Mouse (Mus musculus): Measurements from ENCODE around the gene Nfatc2.

Nfatc2 gene

DNA sequence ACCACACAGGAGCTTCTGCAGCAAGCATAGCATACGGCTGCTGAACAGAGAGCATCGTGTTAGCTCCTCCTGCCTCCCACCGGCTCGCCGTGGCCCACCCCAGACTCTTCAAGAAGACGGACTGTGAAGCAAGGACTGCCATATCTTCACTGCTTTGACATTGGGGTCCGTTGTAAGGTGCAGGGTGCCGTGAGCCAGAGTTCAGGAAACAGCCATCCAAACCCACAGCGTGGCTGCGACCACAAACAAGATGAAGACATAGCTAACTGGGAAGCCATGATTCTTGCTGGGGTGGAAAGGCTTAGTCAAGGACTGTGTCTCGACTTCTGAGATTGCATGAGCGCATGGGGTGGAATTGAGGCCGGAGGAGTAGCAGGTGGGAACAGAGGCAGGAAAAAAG is 111.5 kb downstream of the Nfatc2 start:
- no peak for DNase-seq (ENCODE audit: low spot score in 2 of 2)

DNA sequence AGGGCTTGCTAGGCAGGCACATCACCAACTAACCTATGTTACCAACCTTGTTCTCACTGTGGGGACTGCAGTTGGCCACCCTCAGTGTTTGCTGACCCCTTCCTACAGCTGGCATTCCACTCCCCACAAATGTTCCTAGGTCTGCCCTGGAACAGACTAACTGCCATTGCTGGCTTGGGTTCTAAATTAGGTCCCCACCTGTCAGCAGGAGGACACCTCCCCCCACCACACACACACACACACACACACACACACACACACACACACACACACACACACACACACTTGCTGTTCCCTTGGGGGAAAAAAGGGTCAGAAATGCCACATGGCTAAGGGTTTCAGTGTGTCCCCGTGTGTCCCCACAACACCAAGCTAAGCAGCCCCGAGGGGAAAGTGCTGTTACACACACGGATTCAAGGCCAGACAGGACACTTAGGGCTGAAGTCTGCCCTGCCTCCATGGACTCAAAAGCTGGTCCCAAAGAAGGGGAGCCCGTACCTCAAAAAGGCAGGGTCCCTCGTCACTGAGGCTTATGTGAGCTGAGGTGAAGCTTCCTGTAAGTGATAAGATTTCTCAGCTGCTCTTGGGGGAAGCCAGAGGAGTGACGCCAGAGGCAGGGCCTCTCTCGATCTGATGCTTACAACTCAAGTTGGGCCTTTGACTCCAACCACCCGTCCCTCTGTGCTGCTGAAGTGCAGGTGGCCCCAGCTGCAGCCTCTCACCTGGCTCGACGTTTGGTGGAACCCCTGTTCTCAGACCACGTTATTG is 113.1 kb downstream of the Nfatc2 start:
- DNase-seq (ENCODE audit: low spot score in 2 of 2) = no peak

DNA sequence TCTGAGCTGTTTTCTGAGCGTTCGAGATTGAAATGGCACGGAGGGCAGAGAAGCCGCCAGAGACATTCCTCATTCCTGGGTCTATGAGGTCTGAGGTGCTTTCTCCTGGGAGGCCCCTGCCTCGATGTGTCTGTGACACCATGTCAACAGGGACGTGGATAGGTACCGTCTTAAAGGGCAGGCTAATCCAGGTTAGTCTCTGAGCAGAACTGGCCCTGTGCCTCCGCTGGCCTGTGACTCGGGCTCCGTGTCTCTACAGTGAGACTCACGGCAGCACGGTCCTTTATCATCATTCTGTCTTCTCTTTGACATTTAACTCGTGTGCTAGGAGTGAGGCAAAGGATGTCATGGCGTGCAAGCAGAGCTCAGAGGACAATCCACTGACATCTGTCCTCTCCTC is 120.3 kb downstream of the Nfatc2 start:
- DNase-seq (ENCODE audit: low spot score in 2 of 2) = no peak

DNA sequence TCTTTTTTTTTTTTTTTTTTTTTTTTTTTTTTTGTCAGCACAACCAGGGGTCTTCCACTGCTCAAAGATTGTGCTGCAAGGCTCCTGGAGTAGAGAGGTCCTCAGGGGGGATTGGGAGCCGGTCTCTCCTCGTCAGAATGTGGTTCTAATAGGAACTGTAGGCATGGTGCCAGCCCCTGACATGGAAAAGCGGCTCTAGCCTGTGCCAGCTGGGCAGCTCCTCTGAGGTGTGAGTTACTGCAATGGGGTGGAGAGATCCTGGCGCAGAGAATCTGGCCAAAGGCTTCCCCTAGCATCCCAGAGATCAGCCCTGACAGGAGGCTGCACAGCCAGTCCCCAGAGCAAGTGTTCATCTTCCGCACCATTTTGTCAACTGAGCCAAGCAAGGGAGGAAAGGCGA is 120.8 kb downstream of the Nfatc2 start:
- no peak for DNase-seq (ENCODE audit: low spot score in 2 of 2)

DNA sequence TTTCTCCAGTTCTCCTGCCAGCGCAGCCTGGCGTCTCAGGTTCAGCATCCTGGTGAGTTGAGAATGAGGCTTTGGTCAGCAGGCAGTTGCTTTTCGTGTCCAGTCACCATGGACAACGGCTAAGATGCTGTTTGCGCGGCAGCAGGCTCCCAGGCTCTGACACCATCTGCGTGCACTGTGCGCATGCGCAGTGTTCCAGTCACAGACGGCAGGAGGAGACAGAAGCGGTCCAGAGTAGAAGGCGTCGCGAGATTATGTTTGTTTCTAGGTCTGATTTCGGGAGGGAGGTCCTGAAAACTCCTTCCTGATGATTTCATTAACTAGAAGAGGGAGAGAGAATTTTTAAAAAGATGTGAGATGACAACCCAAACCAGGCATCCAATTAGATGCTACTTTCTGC is 121.5 kb downstream of the Nfatc2 start:
- DNase-seq (ENCODE audit: low spot score in 2 of 2) = no peak

DNA sequence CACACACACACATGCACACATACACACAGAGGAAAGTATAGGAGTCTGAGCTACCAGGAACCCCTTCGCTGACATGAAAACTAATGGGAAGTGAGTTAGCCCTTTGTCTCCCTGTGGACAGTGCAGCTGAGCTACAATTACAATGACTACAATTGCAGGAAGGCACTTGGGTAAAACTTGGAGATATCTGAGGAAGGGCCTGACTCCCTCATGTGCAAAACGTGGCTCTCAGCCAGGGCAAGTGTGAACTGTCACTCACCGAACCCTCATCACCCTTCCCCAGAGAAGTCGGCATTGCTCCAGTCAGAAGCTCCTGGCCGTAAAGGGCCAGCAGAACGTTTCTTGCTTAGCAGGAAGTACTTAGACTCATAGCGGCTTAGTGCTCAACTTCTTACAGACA is 123.0 kb downstream of the Nfatc2 start:
- no peak for DNase-seq (ENCODE audit: low spot score in 2 of 2)

DNA sequence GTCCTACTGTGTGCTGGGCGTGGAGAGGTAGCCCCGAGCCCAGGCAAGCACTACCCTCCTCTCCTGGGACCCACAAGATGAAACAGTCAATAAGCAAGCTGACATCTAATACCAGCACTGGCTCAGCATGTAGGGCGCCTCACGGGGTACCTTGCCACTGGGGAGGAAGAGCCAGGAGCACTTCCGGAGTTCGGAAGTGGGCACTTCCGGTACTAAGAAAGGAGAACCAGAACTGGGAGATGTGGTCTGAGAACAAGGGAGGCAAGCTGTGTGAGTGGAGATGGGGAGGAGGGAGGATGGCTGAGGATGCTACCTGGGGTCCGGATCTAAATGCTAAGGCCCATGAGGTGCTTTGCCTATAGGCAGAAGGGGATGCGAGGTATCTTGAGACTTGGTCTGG is 128.0 kb downstream of the Nfatc2 start:
- DNase-seq (ENCODE audit: low spot score in 2 of 2) = no peak

DNA sequence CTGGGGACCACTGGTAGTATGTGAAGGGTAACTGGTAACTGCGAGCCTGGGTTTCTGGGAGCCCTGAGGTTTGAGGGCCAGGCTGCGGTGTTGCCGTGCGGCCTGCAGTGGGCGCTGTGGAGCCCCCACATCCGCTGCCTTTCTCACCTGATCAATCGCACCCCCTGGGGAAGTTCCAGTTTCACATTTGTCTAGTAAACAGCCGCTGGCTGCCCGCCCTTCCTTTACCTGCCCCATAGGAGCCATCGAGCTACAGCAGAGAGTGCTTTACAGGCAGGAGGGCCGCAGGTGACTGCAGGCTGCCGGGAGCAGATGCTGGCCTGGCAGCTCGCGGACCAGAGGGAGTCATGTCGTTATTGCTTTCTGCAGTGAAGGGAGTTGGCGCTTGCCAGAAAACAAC is 128.6 kb downstream of the Nfatc2 start:
- peak; percentile 71 to 86 for DNase-seq (ENCODE audit: low spot score in 2 of 2)

DNA sequence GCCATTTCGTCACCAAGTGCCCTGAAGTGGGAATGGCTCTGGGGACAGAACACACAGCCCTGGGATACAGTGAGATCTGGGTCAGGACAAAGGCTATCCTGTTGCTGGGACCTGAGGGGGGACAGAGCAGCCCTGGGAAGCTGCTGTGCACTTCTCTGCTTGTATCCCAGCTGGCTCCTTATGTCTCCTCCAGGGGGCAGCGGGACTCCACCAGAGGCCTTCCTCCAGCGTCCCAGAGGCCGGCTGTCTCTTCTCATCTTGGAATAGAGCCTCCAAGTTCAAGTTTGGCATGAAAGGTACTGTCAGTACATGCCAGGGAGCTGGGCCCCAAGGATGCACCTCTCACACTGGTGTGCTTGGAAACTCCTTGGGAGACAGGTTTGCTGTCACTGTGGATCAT is 132.4 kb downstream of the Nfatc2 start:
- peak; percentile 36 to 71 for DNase-seq (ENCODE audit: low spot score in 2 of 2)

DNA sequence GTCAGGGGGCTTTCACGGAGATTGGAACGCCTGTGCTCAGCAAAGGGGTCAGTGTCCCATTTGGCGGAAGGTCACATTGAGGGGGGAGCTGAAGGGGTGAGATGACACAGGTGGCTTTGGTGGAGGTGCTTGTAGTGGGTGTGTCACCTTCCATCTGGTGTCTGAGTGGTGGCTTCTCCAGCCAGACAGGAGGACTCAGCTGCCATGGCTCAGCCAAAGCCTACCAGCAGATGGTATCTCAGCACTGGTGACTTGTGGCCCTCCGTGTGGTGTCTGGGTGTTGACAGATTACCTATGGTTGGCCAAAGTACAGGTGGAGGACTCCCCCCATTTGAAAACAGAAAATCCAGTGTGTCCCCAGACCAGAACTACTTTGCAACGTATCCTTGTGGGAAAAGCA is 134.3 kb downstream of the Nfatc2 start:
- no peak for DNase-seq (ENCODE audit: low spot score in 2 of 2)

DNA sequence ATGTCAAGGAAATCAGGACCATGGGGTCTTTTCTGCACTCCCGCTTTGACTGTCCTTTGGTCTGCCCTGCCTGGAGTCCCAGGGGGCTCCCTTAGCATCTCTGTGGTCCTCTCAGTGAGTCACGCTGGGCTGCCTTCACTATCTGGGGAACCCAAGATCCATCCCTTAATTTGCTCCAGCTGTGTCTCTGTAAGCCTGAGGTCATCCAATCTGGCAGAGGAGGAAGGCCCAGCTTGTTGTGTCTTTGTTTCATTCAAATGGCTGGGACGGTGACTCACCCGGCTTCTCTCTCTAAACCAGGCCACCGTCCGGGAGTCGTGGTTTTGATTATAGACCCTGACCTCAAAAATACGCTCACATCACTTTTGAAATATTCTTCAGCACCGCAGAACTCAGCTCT is 135.4 kb downstream of the Nfatc2 start:
- no peak for DNase-seq (ENCODE audit: low spot score in 2 of 2)

DNA sequence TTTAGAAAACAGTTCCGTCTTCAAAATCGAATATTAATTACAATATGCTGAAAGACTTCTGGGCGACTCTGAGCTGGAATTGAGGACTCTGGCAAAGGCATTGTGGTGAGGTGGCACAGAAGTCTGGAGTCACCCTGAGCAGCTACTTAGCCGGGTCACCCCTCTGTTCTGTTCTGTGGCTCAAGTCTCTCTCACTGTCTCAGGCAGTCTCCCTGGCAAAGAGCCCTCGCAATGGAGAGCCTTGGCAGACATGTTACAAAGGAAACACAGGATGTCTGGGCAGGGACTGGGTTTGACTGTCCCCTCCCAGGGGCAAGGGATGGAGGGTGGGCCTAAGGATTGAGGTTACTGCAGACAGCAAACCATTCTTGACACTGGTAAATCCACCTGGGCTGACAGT is 135.8 kb downstream of the Nfatc2 start:
- DNase-seq (ENCODE audit: low spot score in 2 of 2) = no peak

DNA sequence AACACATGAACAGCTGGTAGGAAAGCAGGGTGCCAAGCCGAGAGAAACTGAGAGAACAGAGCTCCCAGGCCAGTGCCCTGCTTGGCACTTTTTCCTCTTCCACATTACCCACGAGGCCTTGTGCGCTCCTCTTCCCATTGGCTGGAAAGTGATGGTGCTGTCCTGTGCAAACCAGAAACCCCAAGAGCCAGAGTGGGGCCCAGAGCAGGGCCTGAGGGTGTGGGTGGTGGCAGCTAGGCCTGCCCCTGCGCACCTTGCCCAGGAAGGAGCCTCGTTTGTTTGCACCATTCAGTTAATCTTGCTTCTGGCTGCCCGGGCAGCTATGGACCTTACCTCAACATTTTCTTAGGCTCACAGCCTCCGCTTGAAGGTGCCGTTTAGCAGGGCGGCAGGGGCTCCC is 139.6 kb downstream of the Nfatc2 start:
- no peak for DNase-seq (ENCODE audit: low spot score in 2 of 2)

DNA sequence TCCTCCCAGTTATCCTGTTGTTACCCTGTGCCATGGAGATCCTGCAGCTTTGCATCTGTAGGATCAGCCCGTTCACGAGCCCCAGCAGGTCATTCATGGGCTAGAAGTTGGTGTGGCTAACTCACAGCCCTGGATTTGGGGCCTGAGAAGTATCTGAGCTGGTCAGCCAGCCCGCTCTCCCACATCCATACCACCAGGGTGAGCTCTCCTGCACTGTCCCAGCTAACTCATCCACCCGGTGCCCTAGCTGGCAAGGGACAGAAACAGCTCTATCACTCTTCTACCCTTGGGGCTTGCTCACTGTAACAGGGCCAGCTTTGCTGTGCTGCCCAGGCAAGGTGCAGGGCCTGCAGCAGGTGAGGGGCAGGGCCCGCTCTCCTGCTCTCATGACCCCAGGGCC is 141.8 kb downstream of the Nfatc2 start:
- no peak for DNase-seq (ENCODE audit: low spot score in 2 of 2)

DNA sequence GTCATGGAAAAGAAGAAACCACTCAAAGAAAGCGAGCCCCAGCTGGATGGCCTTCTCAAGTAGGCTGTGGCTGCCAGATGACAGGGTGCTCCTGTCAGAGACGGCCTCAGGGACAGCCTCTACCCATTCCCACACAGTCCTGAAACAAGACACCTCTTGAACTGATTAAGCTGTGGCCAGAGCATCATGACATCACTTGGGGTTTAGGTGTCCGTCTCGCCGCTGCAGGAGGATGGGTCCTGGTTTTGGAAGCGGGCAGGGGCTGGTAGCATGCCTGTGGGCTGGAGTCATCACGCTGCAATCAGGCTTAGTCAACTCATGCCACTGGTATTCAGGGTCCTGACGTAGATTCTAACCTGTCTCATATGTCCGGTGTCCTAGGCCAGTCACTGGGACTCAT is 142.9 kb downstream of the Nfatc2 start:
- DNase-seq (ENCODE audit: low spot score in 2 of 2) = no peak

DNA sequence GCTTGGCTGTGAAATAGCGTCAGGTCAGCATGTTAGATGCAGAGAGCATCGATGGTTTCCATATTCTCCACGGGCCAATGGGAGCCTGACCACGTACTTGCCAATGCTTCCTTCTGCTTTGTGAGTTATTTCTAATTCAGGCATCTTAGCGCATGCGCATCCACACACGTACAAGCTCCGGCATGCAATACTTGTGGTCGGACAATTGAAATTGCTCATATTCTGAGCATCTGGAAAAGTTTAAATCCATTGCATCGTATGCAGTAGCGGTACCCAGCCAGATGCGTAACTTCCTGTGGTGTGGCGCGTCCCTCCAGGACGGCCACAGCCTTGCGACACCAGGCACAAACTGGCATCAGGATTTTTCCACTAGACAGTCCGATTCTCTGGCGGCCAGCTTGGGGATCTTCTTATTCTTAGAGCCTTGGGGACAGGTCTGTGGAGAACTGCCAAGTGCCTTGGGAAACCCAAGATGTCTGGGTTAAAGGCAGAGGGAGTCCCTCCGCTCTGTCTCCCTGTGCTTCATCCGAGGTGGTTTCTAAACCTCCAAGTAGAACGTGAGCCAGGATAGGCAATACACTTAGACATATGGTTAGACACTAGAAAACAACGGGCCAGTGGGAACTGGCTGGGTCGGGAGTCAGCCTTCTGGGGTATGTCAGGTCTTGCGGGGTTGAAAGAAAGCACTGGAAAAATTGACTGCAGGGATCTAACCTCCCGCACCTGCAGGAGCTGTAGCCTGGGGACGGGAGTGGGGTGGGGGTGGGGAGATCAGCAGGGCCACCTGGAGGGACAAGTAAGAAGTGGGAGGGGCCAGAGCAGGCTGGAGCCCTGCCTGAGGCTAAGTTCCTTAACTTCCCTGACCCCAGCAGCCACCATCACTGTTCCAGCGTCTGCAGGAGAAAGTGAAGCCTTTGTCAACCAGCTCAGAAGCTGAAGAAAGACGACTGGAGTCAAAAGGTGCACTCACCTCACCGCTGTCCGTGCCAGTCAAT is 149.4 kb downstream of the Nfatc2 start:
- no peak for DNase-seq (ENCODE audit: low spot score in 2 of 2)

DNA sequence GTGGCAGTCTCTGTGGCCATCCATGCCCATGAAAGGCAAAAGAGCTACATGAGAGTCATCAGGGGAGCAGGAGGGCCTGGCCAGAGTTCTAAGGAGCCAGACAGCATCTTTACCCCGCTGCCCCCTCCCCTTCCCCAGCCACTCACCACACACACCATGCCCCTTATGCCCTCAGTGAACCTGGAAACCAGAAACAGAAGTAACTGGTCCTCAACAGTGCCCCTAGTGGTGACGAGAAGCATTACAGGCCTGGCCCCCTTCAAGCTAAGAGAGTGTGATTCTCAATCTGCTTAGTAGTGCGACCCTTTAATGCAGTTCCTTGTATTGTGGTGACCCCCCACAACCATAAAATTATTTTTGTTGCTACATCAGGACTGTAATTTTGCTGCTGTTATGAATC is 150.5 kb downstream of the Nfatc2 start:
- no peak for DNase-seq (ENCODE audit: low spot score in 2 of 2)

DNA sequence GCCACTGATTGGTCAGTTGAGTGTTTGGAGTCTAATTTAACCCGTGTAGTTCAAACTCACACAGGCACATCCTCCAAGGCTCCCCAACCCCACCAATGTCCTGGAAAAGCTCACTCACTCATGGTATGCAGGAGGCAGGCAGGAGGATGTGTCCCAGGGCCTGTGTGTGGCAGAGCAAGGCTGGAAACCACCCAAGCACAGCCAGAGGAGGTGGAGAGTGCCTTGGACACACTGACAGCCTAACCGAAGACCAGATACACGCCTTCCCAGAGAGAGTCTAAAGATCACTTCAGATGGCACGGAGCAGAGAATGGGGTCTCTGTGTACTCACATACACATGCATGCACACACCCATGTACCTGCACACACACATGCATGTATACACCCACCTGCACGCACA is 153.4 kb downstream of the Nfatc2 start:
- no peak for DNase-seq (ENCODE audit: low spot score in 2 of 2)

DNA sequence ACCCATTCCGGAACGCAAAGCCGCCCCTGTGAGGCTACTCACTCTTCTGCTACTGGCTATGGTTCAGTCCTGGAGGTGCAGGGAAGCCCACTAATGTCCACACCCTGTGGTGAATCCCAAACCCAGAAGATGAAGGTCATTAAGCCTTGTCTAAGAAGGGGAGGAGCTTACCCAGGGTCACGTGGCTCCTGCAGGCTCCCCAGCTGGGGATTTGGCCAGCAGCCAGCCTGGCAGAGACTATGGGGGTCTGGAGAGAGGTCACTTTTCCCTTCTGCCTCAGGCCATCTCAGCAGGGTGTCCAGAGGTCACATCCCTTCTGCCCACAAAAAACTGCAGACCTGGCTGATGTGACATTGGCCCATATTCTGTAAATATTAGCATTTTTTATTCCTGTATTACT is 153.9 kb downstream of the Nfatc2 start:
- DNase-seq (ENCODE audit: low spot score in 2 of 2) = no peak

DNA sequence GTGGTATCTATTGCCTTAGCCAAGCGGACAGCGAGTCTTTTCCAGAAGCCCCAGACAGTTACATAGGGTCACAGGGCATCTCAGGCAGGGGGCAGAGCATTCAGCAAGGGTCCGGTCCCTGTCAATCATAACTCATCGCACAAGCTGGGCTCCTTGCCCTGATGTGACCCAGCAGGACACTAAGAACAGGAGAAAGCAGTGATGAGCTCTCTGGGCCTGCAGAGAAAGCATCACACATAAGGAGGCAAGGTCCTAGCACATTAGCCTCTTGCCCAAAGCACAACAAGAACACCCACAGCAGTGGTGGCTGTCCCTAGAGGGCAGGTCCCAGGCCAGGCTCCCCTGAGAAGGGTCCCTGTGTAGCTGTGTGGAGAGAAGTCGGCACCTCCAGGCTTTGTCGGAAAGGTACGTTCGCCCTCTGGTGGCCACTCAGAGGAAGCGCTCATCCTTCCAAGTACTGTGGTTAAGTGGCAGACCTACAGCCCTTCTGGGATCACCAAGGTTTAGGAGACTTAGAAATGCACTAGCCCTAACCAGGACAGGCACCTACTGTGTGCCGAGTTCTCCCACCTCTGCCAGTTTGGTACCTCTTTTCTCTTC is 156.1 kb downstream of the Nfatc2 start:
- DNase-seq (ENCODE audit: low spot score in 2 of 2) = peak; percentile 48 to 83

DNA sequence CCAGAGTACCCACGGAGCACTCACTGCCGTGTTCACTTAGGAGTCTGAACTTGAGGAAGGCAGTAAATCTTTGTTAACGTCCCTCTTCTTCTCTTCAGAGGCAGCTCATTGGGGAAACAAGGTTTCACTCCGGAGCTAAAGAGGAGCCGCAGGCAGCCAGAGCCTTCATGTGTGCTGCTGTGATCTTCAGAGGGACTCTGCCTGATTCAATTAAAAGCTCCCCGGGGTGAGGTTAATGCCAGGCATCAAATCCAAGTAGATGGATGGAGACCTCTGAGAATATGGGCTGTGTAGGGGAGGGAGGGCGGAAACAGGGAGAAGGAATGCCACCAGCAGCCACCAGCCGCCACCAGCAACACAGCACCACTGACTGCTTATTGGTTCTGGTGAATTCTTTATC is 157.3 kb downstream of the Nfatc2 start:
- DNase-seq (ENCODE audit: low spot score in 2 of 2) = no peak

DNA sequence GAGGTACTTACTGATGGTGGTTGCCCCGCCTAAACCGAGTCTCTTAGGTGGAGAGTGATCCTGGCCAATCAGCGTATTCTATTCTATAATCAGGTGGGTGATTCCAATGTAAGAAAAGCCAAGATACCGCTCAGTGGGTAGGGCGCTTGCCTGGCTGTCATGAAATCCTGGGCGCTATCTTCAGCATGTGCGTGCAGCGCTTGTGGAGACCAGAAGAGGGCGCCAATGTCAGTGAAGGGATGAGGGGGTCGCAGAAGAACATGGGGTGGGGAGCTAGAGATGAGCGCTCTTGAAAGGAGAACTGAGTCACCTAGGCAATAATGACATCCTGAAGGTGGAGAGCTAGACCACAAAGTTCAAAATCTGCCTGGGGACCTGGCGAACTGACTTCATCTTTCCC is 160.0 kb downstream of the Nfatc2 start:
- no peak for DNase-seq (ENCODE audit: low spot score in 2 of 2)

DNA sequence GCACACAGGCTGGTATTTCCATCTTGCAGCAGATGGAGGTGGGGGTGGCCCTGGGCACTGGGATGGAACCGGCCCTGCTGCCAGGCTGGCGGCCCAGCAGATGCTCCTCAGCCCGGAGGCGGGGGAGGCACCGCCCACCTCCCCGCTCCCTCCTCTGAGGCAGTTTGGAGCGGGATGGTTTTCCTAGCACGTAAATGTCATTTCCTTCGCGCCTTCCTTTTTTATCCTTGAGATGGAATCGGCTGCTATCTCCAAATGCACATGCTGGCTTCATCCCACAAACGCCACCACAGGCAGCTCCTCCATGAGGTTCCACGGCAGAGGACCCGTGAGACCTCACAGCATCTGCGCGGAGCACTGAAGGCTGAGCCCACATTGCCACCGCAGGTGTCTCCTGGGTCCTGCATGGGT is 160.5 kb downstream of the Nfatc2 start:
- no peak for DNase-seq (ENCODE audit: low spot score in 2 of 2)

Data from spleen, postnatal 4 days (tissue).